Mouse (Mus musculus): Measurements from ENCODE around the gene Bcas3. TPM values are rescaled to one million over a fixed set of nuclear protein-coding genes. Genes with fewer than 3 reads are reported as not detected.

Bcas3 gene
- polyA plus RNA-seq, 1 experiment from 2014 or later: 29.7 TPM

DNA sequence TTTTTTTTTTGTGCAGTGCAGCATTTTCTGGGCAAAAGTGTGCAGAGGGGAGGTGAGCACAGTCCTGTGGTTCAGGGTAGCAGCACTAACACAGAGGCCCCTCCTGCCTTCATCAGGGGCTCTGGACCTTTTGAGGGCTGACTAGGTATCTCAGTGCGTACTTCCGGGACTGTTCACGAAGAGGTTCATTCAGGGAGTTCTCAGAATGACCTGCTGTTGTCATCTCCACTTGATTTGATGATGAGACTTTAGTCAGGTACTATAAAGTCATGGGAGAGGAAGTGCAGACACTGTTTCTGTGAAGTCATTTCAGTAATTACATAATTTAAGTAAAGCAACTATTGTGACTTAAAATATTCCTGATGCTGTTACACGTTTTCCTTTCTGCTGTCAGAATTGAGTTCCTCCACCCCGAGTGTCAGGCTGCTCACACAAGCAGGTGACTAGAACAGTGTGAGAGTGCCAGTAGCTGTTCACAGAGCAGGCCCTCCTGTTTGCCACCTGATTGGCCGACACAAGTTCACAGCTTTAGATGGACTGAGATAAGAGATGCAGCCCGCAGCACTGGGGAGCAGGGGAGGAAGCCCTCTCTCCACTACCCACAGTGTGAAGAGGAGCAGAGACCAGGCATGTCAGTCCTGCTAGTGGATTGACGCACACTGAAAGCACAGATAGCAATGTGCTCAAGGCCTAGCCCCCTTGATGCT lies 100.8 kb downstream of the Bcas3 start:
- Histone ChIP-seq H3K4me3 (ENCODE audit: low read length) (no peak overlapping the region), H3K36me3 (ENCODE audit: control insufficient read depth, insufficient read depth, low read length) (no peaks in the 10 kb centered on the region), H3K27ac (ENCODE audit: low read depth, low read length) (no peak overlapping the region), H3K4me1 (ENCODE audit: control insufficient read depth, insufficient read depth, low read depth, low read length) (no peaks in the 10 kb centered on the region), H3K9me3 (ENCODE audit: control insufficient read depth, low read length) (no peaks in the 10 kb centered on the region), H3K27me3 (replicated peaks; ENCODE audit: control insufficient read depth, insufficient read depth, low read length) (no peaks in the 10 kb centered on the region), H3K9ac (ENCODE audit: low read depth, low read length) (no peak overlapping the region), H3K4me2 (ENCODE audit: low read length) (no peak overlapping the region)
- 83% methylated on average over 8 of the region's 8 CpGs for WGBS
- no peak for ATAC-seq

DNA sequence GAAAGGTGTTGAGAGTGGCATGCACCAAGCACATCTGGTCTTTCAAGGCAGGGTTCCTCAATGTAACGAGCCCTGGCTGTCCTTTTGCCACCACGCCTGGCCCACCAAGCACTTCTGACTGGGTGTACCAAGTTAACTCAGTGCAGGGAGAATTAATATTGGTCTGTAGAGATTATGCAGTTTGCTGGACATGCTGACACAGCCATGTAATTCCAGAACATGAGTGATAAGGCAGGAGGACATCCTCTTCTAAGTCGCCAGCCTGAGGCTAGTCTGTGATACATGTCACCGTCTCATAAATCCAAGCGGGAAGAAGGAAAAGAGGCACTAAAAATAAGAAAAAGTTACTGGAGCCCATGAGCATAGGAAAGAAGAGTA lies 101.3 kb downstream of the Bcas3 start:
- no peak overlapping the region for H3K4me3 ChIP-seq (ENCODE audit: low read length)
- H3K27ac ChIP-seq (ENCODE audit: low read depth, low read length): no peak overlapping the region
- H3K36me3 ChIP-seq (ENCODE audit: control insufficient read depth, insufficient read depth, low read length): no peaks in the 10 kb centered on the region
- H3K9me3 ChIP-seq (ENCODE audit: control insufficient read depth, low read length): no peaks in the 10 kb centered on the region
- H3K4me2 ChIP-seq (ENCODE audit: low read length): no peak overlapping the region
- WGBS: 87% methylated on average over 5 of the region's 5 CpGs
- no peaks in the 10 kb centered on the region for H3K4me1 ChIP-seq (ENCODE audit: control insufficient read depth, insufficient read depth, low read depth, low read length)
- no peak for ATAC-seq
- no peak overlapping the region for H3K9ac ChIP-seq (ENCODE audit: low read depth, low read length)
- no peaks in the 10 kb centered on the region for H3K27me3 ChIP-seq (replicated peaks; ENCODE audit: control insufficient read depth, insufficient read depth, low read length)

DNA sequence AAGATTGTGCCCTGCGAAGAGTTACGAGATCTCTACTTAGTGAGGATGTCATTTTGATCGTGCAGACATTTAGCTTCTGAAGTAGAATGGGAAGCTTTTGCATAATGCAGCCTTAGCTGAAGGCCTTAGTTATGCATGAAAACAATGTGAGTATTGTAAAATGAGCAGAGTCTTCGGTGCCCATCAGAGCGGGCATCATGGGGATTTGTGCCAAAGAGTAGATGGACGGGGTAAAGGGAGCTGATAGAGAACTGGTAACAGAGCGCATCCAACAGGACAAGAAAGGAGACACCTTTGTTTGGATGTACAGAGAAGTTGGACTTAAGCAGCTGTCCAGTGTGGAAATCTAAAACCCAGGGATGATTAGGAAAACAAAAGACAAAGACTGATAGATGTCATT lies 108.6 kb downstream of the Bcas3 start:
- no peaks in the 10 kb centered on the region for H3K4me1 ChIP-seq (ENCODE audit: control insufficient read depth, insufficient read depth, low read depth, low read length)

DNA sequence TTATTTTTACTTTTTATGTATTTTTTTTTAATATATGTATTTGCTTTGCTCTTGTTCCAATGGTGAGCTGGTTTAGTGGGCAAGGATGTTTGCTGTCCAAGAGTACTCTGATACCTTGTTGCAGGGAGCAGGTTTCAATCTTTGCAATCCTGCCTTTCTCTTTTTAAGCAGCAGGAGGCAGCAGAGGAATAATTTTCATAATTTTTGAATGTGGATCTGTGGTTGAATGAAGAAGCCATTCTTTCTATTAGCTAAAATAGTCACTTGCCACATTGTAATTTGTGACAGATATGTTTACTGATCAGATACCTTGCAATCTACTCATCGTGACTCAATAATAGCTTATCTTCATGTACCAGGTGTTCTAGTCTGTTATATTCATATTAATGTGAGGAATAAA lies 116.6 kb downstream of the Bcas3 start:
- WGBS: 80% methylated on average over 1 of the region's 1 CpGs
- Histone ChIP-seq H3K27me3 (replicated peaks; ENCODE audit: control insufficient read depth, insufficient read depth, low read length) (0 out of 2 replicates have a peak, but pooled peaks cover 2% of the 10 kb centered on the region), H3K36me3 (ENCODE audit: control insufficient read depth, insufficient read depth, low read length) (no peaks in the 10 kb centered on the region), H3K9me3 (ENCODE audit: control insufficient read depth, low read length) (no peaks in the 10 kb centered on the region), H3K9ac (ENCODE audit: low read depth, low read length) (no peak overlapping the region), H3K4me3 (ENCODE audit: low read length) (no peak overlapping the region), H3K27ac (ENCODE audit: low read depth, low read length) (no peak overlapping the region), H3K4me2 (ENCODE audit: low read length) (no peak overlapping the region), H3K4me1 (ENCODE audit: control insufficient read depth, insufficient read depth, low read depth, low read length) (no peaks in the 10 kb centered on the region)
- no peak for ATAC-seq

More for the DNA sequence above, 108.6 kb downstream of the Bcas3 start:
- Histone ChIP-seq H3K4me3 (ENCODE audit: low read length) (no peak overlapping the region), H3K9ac (ENCODE audit: low read depth, low read length) (no peak overlapping the region), H3K27ac (ENCODE audit: low read depth, low read length) (no peak overlapping the region), H3K9me3 (ENCODE audit: control insufficient read depth, low read length) (no peaks in the 10 kb centered on the region), H3K4me2 (ENCODE audit: low read length) (no peak overlapping the region), H3K36me3 (ENCODE audit: control insufficient read depth, insufficient read depth, low read length) (no peaks in the 10 kb centered on the region), H3K27me3 (replicated peaks; ENCODE audit: control insufficient read depth, insufficient read depth, low read length) (no peaks in the 10 kb centered on the region)
- WGBS: 68% methylated on average over 7 of the region's 7 CpGs
- ATAC-seq: no peak

DNA sequence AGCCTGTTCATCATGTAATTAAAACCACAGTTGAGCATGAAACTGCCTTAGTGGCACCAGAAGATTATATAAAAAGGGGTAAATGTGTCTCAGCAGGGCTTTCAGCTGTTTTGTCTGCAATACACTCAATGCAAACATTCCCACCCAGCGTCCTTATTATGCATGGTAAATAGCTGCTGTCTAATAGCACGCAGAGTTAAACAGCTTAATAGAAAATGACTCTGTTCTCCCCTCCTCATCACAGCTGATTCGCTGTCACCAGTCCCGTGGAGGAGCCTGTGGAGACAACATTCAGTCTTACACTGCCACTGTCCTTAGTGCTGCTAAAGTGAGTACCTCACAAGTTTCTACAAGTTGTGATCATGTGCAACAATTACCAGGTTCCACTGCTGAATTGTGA lies 117.5 kb downstream of the Bcas3 start:
- Histone ChIP-seq H3K4me1 (ENCODE audit: control insufficient read depth, insufficient read depth, low read depth, low read length) (no peaks in the 10 kb centered on the region), H3K36me3 (ENCODE audit: control insufficient read depth, insufficient read depth, low read length) (no peaks in the 10 kb centered on the region), H3K27ac (ENCODE audit: low read depth, low read length) (no peak overlapping the region), H3K9me3 (ENCODE audit: control insufficient read depth, low read length) (no peaks in the 10 kb centered on the region), H3K27me3 (replicated peaks; ENCODE audit: control insufficient read depth, insufficient read depth, low read length) (0 out of 2 replicates have a peak, but pooled peaks cover 2% of the 10 kb centered on the region), H3K4me3 (ENCODE audit: low read length) (no peak overlapping the region), H3K4me2 (ENCODE audit: low read length) (no peak overlapping the region), H3K9ac (ENCODE audit: low read depth, low read length) (no peak overlapping the region)
- WGBS: 16% methylated on average over 4 of the region's 4 CpGs
- no peak for ATAC-seq

DNA sequence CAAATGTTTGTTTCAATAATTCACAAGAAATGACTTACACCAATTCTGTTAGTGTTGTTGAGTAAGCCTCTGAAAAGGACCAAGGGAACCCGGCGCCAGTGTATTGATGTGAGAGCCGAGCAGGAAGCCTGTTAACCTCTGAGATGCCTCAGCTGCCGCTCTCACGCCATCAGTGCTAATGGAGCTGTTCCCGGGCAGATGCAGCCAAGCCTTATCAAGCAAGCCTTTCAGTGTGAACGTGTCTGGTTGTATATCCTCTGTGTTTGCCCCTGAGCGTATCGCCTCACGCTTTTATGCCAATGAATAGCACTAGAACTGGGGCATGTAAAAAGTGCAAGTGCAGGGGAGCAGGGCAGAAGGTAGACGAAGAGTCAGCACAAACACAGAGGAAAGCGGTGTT lies 121.4 kb downstream of the Bcas3 start:
- 31% methylated on average over 12 of the region's 12 CpGs for WGBS
- H3K27ac ChIP-seq (ENCODE audit: low read depth, low read length): no peak overlapping the region
- no peak overlapping the region for H3K9ac ChIP-seq (ENCODE audit: low read depth, low read length)
- H3K36me3 ChIP-seq (ENCODE audit: control insufficient read depth, insufficient read depth, low read length): no peaks in the 10 kb centered on the region
- no peak overlapping the region for H3K4me3 ChIP-seq (ENCODE audit: low read length)
- ATAC-seq: no peak
- H3K4me1 ChIP-seq (ENCODE audit: control insufficient read depth, insufficient read depth, low read depth, low read length): no peaks in the 10 kb centered on the region
- no peak overlapping the region for H3K4me2 ChIP-seq (ENCODE audit: low read length)
- no peaks in the 10 kb centered on the region for H3K9me3 ChIP-seq (ENCODE audit: control insufficient read depth, low read length)
- H3K27me3 ChIP-seq (replicated peaks; ENCODE audit: control insufficient read depth, insufficient read depth, low read length): 0 out of 2 replicates have a peak, but pooled peaks cover 2% of the 10 kb centered on the region

DNA sequence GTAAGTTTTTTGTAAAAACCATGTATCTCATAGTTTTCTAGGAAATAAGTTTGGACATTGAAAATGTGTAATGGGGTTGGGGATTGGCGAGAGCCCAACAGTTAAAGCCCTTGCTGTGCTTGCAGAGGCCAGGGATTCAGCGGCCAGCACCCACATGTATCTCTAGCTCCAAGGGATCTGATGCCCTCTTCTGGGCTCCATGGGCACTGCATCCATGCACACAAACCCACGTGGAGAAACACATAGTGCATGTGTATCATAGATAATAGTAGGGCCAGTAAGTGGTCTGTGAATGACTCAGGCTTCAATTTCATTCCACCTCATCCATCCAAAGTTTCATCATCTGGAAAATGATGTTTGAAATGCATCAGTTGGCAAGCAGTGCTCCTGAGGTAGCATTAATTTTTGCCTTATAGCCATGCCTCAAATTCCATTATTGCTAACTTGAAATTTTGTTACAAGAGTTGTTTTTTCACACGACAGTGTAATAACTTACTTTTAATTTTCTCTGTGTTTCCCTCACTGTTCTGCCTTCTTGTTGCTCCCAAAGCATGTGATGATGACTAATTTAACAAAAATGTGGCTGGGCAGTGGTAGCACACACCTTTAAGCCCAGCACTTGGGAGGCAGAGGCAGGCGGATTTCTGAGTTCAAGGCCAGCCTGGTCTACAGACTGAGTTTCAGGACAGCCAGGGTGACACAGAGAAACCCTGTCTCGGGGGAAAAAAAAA lies 129.9 kb downstream of the Bcas3 start:
- Histone ChIP-seq H3K9ac (ENCODE audit: low read depth, low read length) (no peak overlapping the region), H3K36me3 (ENCODE audit: control insufficient read depth, insufficient read depth, low read length) (no peaks in the 10 kb centered on the region), H3K9me3 (ENCODE audit: control insufficient read depth, low read length) (no peaks in the 10 kb centered on the region), H3K27ac (ENCODE audit: low read depth, low read length) (no peak overlapping the region), H3K4me2 (ENCODE audit: low read length) (no peak overlapping the region), H3K4me3 (ENCODE audit: low read length) (no peak overlapping the region), H3K27me3 (replicated peaks; ENCODE audit: control insufficient read depth, insufficient read depth, low read length) (no peaks in the 10 kb centered on the region), H3K4me1 (ENCODE audit: control insufficient read depth, insufficient read depth, low read depth, low read length) (no peaks in the 10 kb centered on the region)
- 75% methylated on average over 6 of the region's 6 CpGs for WGBS
- no peak for ATAC-seq

DNA sequence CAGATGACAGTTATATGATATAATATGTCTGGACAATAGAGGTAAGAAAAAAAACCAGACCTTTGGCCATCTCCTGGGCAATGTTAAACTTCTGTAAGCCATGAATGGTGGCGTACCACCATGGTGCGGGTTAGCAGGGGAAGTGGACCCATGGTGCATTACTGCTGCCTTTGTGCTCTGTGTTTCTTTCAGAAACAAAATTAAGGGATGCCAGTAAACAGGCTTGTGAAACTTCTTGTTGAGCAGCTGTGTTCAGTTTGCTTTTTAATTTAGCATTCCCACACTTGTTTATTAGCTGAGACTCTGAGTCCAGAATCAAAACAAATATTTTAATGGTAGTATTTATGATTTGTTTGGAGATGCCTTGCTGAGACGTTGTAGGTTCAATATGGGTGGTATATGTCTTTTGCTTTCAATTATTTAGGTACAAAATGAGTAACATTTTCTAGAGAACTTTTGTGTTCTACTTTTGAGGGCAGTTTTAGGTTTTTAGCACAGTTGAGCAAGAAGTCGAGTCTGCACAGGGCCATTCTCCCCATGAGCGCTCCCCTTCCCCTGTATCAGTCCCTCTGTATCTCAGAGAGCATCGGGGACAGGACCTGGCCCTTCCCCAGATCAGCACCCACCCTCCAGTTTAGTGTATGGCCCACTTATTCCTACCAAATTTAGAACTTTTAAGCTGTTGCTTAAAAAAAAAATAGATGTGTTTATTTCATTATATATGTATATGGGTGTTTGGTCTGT lies 132.4 kb downstream of the Bcas3 start:
- WGBS: 89% methylated on average over 6 of the region's 6 CpGs

DNA sequence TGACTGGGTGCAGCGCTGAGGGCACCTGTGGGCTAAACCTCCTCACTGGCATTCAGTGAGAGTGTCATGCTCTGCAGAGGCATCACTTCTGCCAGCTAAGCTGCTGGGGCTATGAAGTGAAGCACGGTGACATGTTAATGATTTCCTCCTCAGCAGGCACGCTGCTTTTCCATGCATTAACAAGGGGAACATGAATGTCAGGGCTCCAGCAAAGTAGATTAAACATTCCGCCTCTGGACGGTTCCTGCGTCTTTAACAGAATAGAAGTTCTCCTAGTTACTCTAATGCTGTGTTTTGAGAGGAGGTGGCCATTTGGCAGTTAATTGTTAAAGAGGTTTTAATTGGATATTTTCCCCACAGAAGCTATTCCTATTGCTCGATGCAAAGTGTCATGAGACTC lies 134.5 kb downstream of the Bcas3 start:
- Histone ChIP-seq H3K4me1 (ENCODE audit: control insufficient read depth, insufficient read depth, low read depth, low read length) (no peaks in the 10 kb centered on the region), H3K4me2 (ENCODE audit: low read length) (no peak overlapping the region), H3K9ac (ENCODE audit: low read depth, low read length) (no peak overlapping the region), H3K27me3 (replicated peaks; ENCODE audit: control insufficient read depth, insufficient read depth, low read length) (no peaks in the 10 kb centered on the region), H3K36me3 (ENCODE audit: control insufficient read depth, insufficient read depth, low read length) (no peaks in the 10 kb centered on the region), H3K9me3 (ENCODE audit: control insufficient read depth, low read length) (no peaks in the 10 kb centered on the region), H3K27ac (ENCODE audit: low read depth, low read length) (no peak overlapping the region), H3K4me3 (ENCODE audit: low read length) (no peak overlapping the region)
- WGBS: 40% methylated on average over 7 of the region's 7 CpGs
- no peak for ATAC-seq

More for the DNA sequence above, 132.4 kb downstream of the Bcas3 start:
- no peak overlapping the region for H3K4me2 ChIP-seq (ENCODE audit: low read length)
- no peak overlapping the region for H3K9ac ChIP-seq (ENCODE audit: low read depth, low read length)
- no peaks in the 10 kb centered on the region for H3K4me1 ChIP-seq (ENCODE audit: control insufficient read depth, insufficient read depth, low read depth, low read length)
- no peak overlapping the region for H3K4me3 ChIP-seq (ENCODE audit: low read length)
- H3K27me3 ChIP-seq (replicated peaks; ENCODE audit: control insufficient read depth, insufficient read depth, low read length): no peaks in the 10 kb centered on the region
- H3K36me3 ChIP-seq (ENCODE audit: control insufficient read depth, insufficient read depth, low read length): no peaks in the 10 kb centered on the region
- no peaks in the 10 kb centered on the region for H3K9me3 ChIP-seq (ENCODE audit: control insufficient read depth, low read length)
- ATAC-seq: no peak
- H3K27ac ChIP-seq (ENCODE audit: low read depth, low read length): no peak overlapping the region
